Mouse (Mus musculus) heart, embryonic 14.5 days (tissue): ENCODE data around the gene Sgsh. TPM values are rescaled to one million over a fixed set of nuclear protein-coding genes. Genes with fewer than 3 reads are reported as not detected.
A peak's percentile ranks its signal among the peaks of the same experiment; 100 is the strongest.

Source experiments
- ATAC-seq: fragments of 200-750 bp; cut with Nextera tagmentation; 2 replicates; pipeline ENCODE4 v1.8.0; 2017; ENCODE audit warnings: low read depth, moderate TSS enrichment; ENCODE audit not compliant: insufficient number of reproducible peaks, insufficient read depth, low FRiP score
- H3K27ac ChIP-seq, 2 experiments: fragments of 200-500 bp in 1 of 2; fragments of 300-500 bp in 1 of 2; sonication (generic) in 1 of 2; replicated peaks in 1 of 2; 2 replicates each; pipeline ENCODE4 v1.5.1; 2012 to 2014; ENCODE audit warnings: low read depth in 2 of 2, low read length in 2 of 2, control low read depth in 1 of 2, mild to moderate bottlenecking in 1 of 2, mixed read lengths in 1 of 2; ENCODE audit not compliant: control insufficient read depth in 1 of 2, insufficient read depth in 1 of 2
- H3K27me3 ChIP-seq: fragments of 300-500 bp; sonication (generic); 2 replicates; pipeline ENCODE4 v1.6.1; 2014; ENCODE audit warnings: mild to moderate bottlenecking, low read length, control low read depth; ENCODE audit not compliant: control insufficient read depth, insufficient read depth
- H3K36me3 ChIP-seq: fragments of 300-500 bp; sonication (generic); 2 replicates; pipeline ENCODE4 v1.6.1; 2014; ENCODE audit warnings: mild to moderate bottlenecking, control low read depth, low read length, mixed read lengths; ENCODE audit not compliant: control insufficient read depth, insufficient read depth
- H3K4me1 ChIP-seq, 2 experiments: fragments of 200-500 bp in 1 of 2; fragments of 300-500 bp in 1 of 2; sonication (generic) in 1 of 2; 2 replicates each; pipeline ENCODE4 v1.6.1; 2012 to 2014; ENCODE audit warnings: low read length in 2 of 2, control low read depth in 1 of 2, mixed read lengths in 1 of 2; ENCODE audit not compliant: control insufficient read depth in 2 of 2, insufficient read depth in 2 of 2
- H3K4me2 ChIP-seq: fragments of 300-500 bp; sonication (generic); 2 replicates; pipeline ENCODE4 v1.6.1; 2014; ENCODE audit warnings: mild to moderate bottlenecking, low read length
- H3K4me3 ChIP-seq, 2 experiments: fragments of 200-500 bp in 1 of 2; fragments of 300-500 bp in 1 of 2; sonication (generic) in 1 of 2; 2 replicates each; pipeline ENCODE4 v1.5.1; 2012 to 2014; ENCODE audit warnings: low read length in 2 of 2, mild to moderate bottlenecking in 2 of 2, control low read depth in 1 of 2, low read depth in 1 of 2, moderate library complexity in 1 of 2; ENCODE audit not compliant: control insufficient read depth in 1 of 2, insufficient read depth in 1 of 2
- H3K9ac ChIP-seq: fragments of 300-500 bp; sonication (generic); 2 replicates; pipeline ENCODE4 v1.6.1; 2014; ENCODE audit warnings: mild to moderate bottlenecking, low read length
- H3K9me3 ChIP-seq: fragments of 300-500 bp; sonication (generic); 2 replicates; pipeline ENCODE4 v1.6.1; 2016; ENCODE audit warnings: low read length, control low read depth; ENCODE audit not compliant: control insufficient read depth
- WGBS: fragments of 180-500 bp; shearing (Covaris S2); extraction: QIAGEN DNeasy Blood & Tissue Kit; methylation state at CpG from one replicate; pipeline ENCODE4 v1.1.7; 2014; 5-methylcytosine and 5-hydroxymethylcytosine counted together
- polyA plus RNA-seq: library from polyadenylated mRNA; unstranded; fragments of >200 nt; fragmentation: Nextera tagmentation; extraction: Ambion mirVana; gene quantifications from 2 replicates; pipeline ENCODE4 v1.2.1, GENCODE M21; 2014

Gene Sgsh
- polyA plus RNA-seq, 1 experiment from 2014 or later = 7.4 TPM

DNA sequence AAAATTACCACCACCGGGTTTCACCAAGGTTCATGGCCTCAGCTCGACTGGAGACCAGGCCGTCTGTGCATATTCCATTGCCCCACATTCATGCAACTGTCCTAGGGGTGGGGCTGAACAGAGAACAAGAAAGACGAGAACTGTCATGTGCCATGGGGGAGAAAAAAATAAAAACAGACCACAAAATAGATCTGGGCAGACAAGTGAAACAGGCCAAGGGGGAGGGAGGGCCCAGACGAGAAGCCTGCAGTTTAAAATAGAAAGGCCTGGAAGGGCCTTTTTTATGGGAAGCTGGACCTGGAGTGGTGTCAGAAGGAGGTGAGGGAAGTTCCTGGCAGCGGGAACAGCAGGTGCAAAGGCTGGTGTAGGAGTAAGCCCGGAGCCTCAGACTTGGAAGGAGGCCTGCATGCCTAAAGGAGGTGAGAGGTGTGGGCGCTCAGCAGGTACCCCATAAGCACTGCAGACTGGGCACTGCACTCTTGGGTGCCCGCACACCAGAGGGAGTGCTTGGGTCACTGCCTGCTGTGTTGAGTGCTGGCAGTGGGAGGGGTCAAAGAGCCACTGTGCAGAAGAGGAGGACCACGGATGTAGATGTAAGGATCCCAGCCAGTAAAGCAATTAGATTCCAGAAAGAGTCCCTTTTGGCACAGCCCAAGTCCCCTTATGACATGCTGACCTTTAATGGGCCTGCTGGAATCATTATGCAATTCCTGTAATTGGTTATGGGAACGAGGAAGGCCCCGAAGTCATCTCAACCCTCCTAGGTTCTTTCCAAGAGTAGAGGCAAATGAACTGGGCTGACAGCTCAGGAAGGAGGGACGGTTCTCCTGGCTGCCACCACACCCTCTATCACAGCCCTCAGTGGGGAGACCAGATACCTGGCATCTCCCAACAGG, 48.3 kb downstream of the Sgsh start:
- 47% methylated on average over 13 of the region's 13 CpGs for WGBS
- H3K4me2 ChIP-seq = peak overlapping the region; percentile 11; the same call in 1 of the 2 replicates

DNA sequence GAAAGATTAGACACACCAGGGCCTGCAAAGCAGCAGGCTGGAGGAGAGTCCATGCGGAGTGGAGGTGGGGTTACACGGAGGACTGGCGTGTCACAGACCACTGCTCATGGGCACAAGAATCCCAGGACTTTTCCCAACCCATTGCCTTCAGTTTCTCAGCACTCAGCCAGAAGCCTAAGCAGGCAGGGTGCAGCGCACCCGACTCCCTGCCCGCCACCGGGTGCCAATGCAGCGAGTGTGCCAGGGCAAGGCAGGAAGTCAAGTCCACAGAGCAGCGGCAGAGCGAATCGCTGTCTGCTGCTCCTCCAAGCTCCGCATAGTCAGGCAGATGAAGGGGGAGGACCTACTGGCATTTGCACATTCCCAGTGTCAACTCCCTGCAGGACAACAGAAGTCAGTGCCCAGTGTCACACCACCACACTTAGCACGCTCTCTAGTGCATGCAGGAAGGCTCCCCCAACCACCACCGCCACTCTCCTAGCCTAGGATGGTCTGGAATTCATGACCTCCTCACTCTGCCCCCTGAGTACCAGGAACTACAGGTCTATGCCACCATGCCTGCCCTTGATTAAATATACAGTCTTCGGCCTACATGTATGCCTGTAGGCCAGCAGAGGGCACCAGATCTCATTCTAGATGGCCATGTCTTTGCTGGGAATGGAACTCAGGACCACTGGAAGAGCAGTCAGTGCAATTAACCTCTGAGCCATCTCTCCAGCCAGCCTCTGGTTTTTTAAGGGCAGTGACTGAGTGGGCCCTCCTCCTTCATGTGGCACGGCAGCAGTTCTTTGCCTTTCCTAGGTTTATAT, 50.2 kb downstream of the Sgsh start:
- 46% methylated on average over 16 of the region's 16 CpGs for WGBS
- no peak overlapping the region for H3K4me3 ChIP-seq
- 0 out of 2 replicates have a peak, but pooled peaks cover 4% of the 10 kb centered on the region for H3K27me3 ChIP-seq
- ATAC-seq = no peak
- H3K27ac ChIP-seq = no peak overlapping the region
- no peak overlapping the region for H3K4me2 ChIP-seq
- H3K9ac ChIP-seq = no peak overlapping the region
- H3K36me3 ChIP-seq = no peaks in the 10 kb centered on the region
- H3K4me1 ChIP-seq = peaks cover 19 to 22% of the 10 kb centered on the region in 2 experiments
- H3K9me3 ChIP-seq = no peaks in the 10 kb centered on the region

More for the DNA sequence above, 48.3 kb downstream of the Sgsh start:
- ATAC-seq = no peak
- 0 out of 2 replicates have a peak, but pooled peaks cover 4% of the 10 kb centered on the region for H3K27me3 ChIP-seq
- peak overlapping the region; percentile 87 to 89 for H3K27ac ChIP-seq
- peaks cover 19 to 20% of the 10 kb centered on the region in 2 experiments for H3K4me1 ChIP-seq
- peak overlapping the region; percentile 25; the same call in 1 of the 2 replicates for H3K9ac ChIP-seq
- no peaks in the 10 kb centered on the region for H3K36me3 ChIP-seq
- H3K4me3 ChIP-seq = no peak overlapping the region
- no peaks in the 10 kb centered on the region for H3K9me3 ChIP-seq

DNA sequence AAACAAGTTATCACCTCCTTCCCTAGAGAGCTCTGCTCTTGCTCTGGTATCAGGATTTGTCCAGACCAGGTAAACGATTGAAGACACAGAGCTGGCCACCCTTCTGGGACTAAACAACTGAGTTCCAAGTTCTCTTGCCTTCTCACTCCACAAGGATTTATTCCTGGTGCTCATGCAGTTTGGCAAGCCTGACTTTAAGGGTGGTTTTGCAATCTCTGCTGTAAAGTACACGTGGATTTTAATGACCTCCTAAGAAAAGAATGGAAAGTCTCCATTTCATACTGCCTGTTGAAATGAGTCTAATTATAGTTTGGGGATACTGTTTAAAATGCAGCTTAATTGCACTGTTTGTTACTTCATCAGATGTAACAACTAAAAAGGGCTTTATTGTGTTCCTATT, 54.4 kb downstream of the Sgsh start:
- no peak overlapping the region for H3K4me3 ChIP-seq
- no peaks in the 10 kb centered on the region for H3K9me3 ChIP-seq
- no peak for ATAC-seq
- H3K27ac ChIP-seq = no peak overlapping the region
- peak overlapping the region; percentile 84 for H3K4me2 ChIP-seq
- peaks cover 24% of the 10 kb centered on the region for H3K36me3 ChIP-seq
- no peaks in the 10 kb centered on the region for H3K27me3 ChIP-seq
- H3K4me1 ChIP-seq = peaks cover 8 to 15% of the 10 kb centered on the region in 2 experiments
- no peak overlapping the region for H3K9ac ChIP-seq
- WGBS = 24% methylated on average over 2 of the region's 2 CpGs

DNA sequence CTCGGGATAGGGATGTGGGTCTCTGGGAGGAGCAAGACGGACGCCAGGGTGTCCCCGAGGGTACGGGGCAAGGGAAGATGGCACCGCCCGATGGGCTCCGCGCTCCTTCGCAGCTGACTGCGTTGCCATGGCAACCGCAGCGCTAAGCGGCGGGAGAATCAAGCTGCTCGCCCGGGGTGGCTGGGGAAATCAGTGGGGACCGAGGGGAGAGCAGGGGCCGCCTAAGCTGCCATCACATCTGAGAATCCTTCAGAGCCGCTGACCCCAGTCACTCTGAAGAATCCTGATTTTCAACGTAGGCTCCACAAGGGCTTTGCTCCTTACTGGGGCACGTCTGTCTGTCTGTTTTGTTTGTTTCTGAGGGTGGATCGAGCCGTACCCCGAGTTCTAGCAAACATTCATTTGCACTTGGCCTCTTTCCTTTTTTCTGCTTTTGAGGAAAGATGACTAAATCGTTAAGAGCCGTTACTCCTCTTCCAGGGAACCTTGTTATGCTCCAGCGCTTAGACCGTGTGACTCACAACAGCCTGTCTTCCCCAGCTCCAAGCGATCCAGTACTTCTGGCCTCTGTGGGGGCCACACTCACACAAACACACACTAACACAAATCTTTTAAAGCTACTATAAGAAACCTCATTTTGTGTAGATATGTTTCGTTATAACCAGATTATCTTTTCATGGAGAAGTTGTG, 54.9 kb downstream of the Sgsh start:
- Histone ChIP-seq H3K27me3 (no peaks in the 10 kb centered on the region), H3K4me3 (peak overlapping the region; percentile 89 to 95), H3K4me2 (peak overlapping the region; percentile 84), H3K4me1 (peaks cover 5 to 13% of the 10 kb centered on the region in 2 experiments), H3K9me3 (no peaks in the 10 kb centered on the region), H3K36me3 (peaks cover 30% of the 10 kb centered on the region), H3K9ac (peak overlapping the region; percentile 96), H3K27ac (peak overlapping the region; percentile 82 to 83)
- WGBS = 3% methylated on average over 30 of the region's 31 CpGs
- no peak for ATAC-seq

DNA sequence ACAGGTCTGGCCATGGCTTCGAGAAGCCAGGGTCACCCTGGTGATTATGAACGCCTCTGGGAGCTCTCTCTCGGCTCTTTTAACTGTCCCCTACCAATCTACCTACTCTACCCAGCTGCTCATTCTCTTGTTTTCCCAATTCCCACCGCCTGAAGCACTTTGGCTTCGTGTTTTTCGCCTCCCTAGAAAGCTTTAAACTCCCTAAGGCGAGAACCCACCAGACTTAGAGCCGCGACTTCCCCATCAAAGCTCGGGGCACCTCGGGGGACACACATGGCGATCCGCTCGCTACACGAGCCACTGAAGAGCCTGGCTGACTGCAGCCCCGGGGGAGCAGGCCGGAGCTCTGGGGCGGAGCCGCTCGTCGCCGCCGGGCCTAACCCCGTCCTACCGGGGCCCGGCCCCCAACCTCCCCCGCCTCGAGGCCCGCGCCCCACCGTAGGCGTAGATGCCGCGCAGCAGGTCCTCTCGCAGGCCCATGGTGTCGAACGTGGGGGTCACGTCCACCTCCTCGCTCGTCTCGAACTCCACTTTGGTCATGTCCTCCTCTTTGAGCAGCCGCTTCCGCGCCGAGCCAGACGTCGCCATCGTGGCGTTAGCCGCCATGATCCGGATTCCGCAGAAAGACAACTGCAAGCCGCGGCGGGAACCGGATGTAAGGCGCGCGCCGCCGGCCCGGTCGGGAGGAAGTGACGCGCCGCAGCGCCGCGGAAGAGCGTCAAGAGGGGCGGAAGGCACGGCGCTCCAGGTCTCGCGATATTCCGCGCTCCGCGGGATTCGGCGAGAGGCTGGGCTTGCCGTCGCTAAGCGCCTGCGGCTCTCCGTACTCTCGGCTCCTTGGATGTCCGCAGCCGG, 55.7 kb downstream of the Sgsh start, which contains the start of gene Eif4a3:
TSS of gene Eif4a3 (minus strand) at position 699 of the 855 bp plus-strand sequence.
- no peaks in the 10 kb centered on the region for H3K27me3 ChIP-seq
- H3K36me3 ChIP-seq = peaks cover 37% of the 10 kb centered on the region
- peak within 1 kb of the TSS; percentile 96 for H3K9ac ChIP-seq
- ATAC-seq = peak; percentile 91
- peak within 1 kb of the TSS; percentile 83 for H3K27ac ChIP-seq
- WGBS = under 1% methylated on average over 89 of the region's 89 CpGs
- no peaks in the 10 kb centered on the region for H3K9me3 ChIP-seq
- peak within 1 kb of the TSS; percentile 89 to 95 for H3K4me3 ChIP-seq
- H3K4me2 ChIP-seq = peak within 1 kb of the TSS; percentile 84
- H3K4me1 ChIP-seq = peaks cover 5 to 13% of the 10 kb centered on the region in 2 experiments

DNA sequence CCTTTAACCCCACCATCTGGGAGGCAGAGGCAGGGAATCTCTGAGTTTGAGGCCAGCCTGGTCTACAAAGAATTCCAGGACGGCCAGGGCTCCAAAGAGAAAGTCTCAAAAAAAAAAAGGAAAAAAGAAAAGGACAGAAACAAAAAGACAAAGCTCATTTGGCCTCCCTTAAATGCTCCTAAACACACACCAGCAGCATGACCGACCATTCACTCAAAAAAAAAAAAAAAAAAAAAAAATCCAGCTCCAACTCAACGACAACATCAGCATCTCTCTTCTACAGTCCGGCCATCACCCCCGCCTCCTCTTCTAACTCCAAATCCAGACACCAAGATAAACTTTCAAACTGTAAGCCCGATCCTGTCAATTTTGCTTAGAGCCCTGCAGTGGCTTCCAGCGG, 56.4 kb downstream of the Sgsh start:
- no peaks in the 10 kb centered on the region for H3K9me3 ChIP-seq
- H3K27ac ChIP-seq = peak overlapping the region in 1 of 2 experiments; percentile 83; a peak in 2 of 4 replicates
- ATAC-seq = no peak
- peak overlapping the region; percentile 96 for H3K9ac ChIP-seq
- peaks cover 5 to 13% of the 10 kb centered on the region in 2 experiments for H3K4me1 ChIP-seq
- peak overlapping the region; percentile 89 to 95 for H3K4me3 ChIP-seq
- H3K4me2 ChIP-seq = peak overlapping the region; percentile 77
- 6% methylated on average over 7 of the region's 7 CpGs for WGBS
- H3K36me3 ChIP-seq = peaks cover 44% of the 10 kb centered on the region
- H3K27me3 ChIP-seq = no peaks in the 10 kb centered on the region
